Comparison of ENCODE assay signal across 31 mouse cellular contexts in genomic region chr4:117546616-117547015, GRCm38 (mm10).
"Had no signal": no experiment of that assay in that cellular context is flagged by ENCODE, and none has a peak within 500 bp of the region (broad histone marks: within the 10 kb centered on the region; RNA-seq: fewer than 3 reads in every experiment).

No protein-coding gene starts in this region.

- H3K27me3 ChIP-seq: limb, embryonic 12.5 days; limb, embryonic 13.5 days; limb, embryonic 15.5 days; lung, embryonic 15.5 days; midbrain, embryonic 13.5 days; midbrain, embryonic 15.5 days; neural tube, embryonic 12.5 days had no signal

- H3K4me3 ChIP-seq: limb, embryonic 10.5 days; limb, embryonic 12.5 days; limb, embryonic 13.5 days; limb, embryonic 15.5 days; liver, embryonic 12.5 days; liver, embryonic 13.5 days; liver, embryonic 15.5 days; lung, embryonic 15.5 days; megakaryocyte, embryonic 14.5 days; midbrain, embryonic 10.5 days; midbrain, embryonic 12.5 days; midbrain, embryonic 13.5 days; midbrain, embryonic 15.5 days; myocyte; neural tube, embryonic 12.5 days had no signal

- DNase-seq: left cerebral cortex, postnatal 4 days; liver; liver, embryonic 13.5 days; liver, postnatal 0 days; lung, adult 18-20 months; lung, adult 2 months; lung, embryonic 14.5 days; lung, postnatal 10 days; lung, postnatal 14 days; lung, postnatal 36 days; lung, postnatal 4 days; midbrain, embryonic 14.5 days had no signal

- H3K9me3 ChIP-seq: limb, embryonic 10.5 days; limb, embryonic 12.5 days; limb, embryonic 13.5 days; limb, embryonic 15.5 days; liver, embryonic 12.5 days; liver, embryonic 13.5 days; liver, embryonic 15.5 days; lung, embryonic 15.5 days; megakaryocyte, embryonic 14.5 days; midbrain, embryonic 10.5 days; midbrain, embryonic 12.5 days; midbrain, embryonic 13.5 days; midbrain, embryonic 15.5 days; neural tube, embryonic 12.5 days had no signal

- H3K27ac ChIP-seq: limb, embryonic 10.5 days; limb, embryonic 12.5 days; limb, embryonic 13.5 days; limb, embryonic 15.5 days; liver, embryonic 12.5 days; liver, embryonic 13.5 days; liver, embryonic 14.5 days; liver, embryonic 15.5 days; lung, embryonic 15.5 days; midbrain, embryonic 10.5 days; midbrain, embryonic 12.5 days; midbrain, embryonic 13.5 days; midbrain, embryonic 15.5 days; neural tube, embryonic 12.5 days had no signal

- ATAC-seq: liver, embryonic 12.5 days; liver, postnatal 0 days; lung, postnatal 0 days; midbrain, embryonic 13.5 days; midbrain, embryonic 15.5 days; midbrain, embryonic 16.5 days had no signal

- H3K36me3 ChIP-seq: limb, embryonic 10.5 days; limb, embryonic 12.5 days; limb, embryonic 13.5 days; limb, embryonic 15.5 days; liver, embryonic 12.5 days; liver, embryonic 13.5 days; liver, embryonic 15.5 days; lung, embryonic 15.5 days; midbrain, embryonic 10.5 days; midbrain, embryonic 12.5 days; midbrain, embryonic 13.5 days; midbrain, embryonic 15.5 days; neural tube, embryonic 12.5 days had no signal

- H3K4me2 ChIP-seq: limb, embryonic 12.5 days; limb, embryonic 13.5 days; limb, embryonic 15.5 days; liver, embryonic 11.5 days; liver, embryonic 12.5 days; liver, embryonic 13.5 days; liver, embryonic 15.5 days; lung, embryonic 14.5 days; lung, embryonic 15.5 days; midbrain, embryonic 11.5 days; midbrain, embryonic 12.5 days; midbrain, embryonic 13.5 days; midbrain, embryonic 15.5 days; neural tube, embryonic 12.5 days had no signal

- H3K9ac ChIP-seq: limb, embryonic 12.5 days; limb, embryonic 13.5 days; limb, embryonic 15.5 days; liver, embryonic 12.5 days; liver, embryonic 13.5 days; liver, embryonic 14.5 days; liver, embryonic 15.5 days; liver, postnatal 0 days; lung, embryonic 14.5 days; lung, embryonic 15.5 days; midbrain, embryonic 12.5 days; midbrain, embryonic 13.5 days; midbrain, embryonic 15.5 days; neural tube, embryonic 12.5 days had no signal
